Mouse (Mus musculus): ENCODE results near the gene S1pr4. TPM values are rescaled to one million over a fixed set of nuclear protein-coding genes. Genes with fewer than 3 reads are reported as not detected.

S1pr4 gene
- not detected for polyA plus RNA-seq (2014; fragmentation: Illumina TruSeq; extraction: RNeasy Lipid Tissue Mini Kit (QIAGEN cat#74804); ENCODE audit: low read depth, low replicate concordance)

GRCm38 (mm10) chr10:81500032-81500431 lies at the start of gene S1pr4:
Gene S1pr4, minus strand, starts transcription at chr10:81500132.

GRCm38 (mm10) chr10:81545161-81545747 lies 45.3 kb upstream of the S1pr4 start, which contains the start of gene Gna11:
Gene Gna11, minus strand, starts transcription at chr10:81545190.

GRCm38 (mm10) chr10:81524051-81524605 lies 24.2 kb upstream of the S1pr4 start, which contains the start of gene Gna15:
Gene Gna15, minus strand, starts transcription at chr10:81524225.

GRCm38 (mm10) chr10:81496264-81496901 lies 3.5 kb downstream of the S1pr4 start, which contains the start of gene Ncln:
Gene Ncln, minus strand, starts transcription at chr10:81496392.

GRCm38 (mm10) chr10:81482533-81482889 lies 17.4 kb downstream of the S1pr4 start, which contains the start of gene Celf5:
Gene Celf5, minus strand, starts transcription at chr10:81482709.

GRCm38 (mm10) chr10:81455181-81455895 lies 44.6 kb downstream of the S1pr4 start, which contains the start of gene Nfic:
Gene Nfic, minus strand, starts transcription at chr10:81455635.

Other genes with a start within 250 kb of the S1pr4 start
- gene Matk, start 247.2 kb downstream of the S1pr4 start, polyA plus RNA-seq (2014; fragmentation: Illumina TruSeq; extraction: RNeasy Lipid Tissue Mini Kit (QIAGEN cat#74804); ENCODE audit: low read depth, low replicate concordance): not detected
- 4.6 TPM for gene Mrpl54, start 233.2 kb downstream of the S1pr4 start, polyA plus RNA-seq (2014; fragmentation: Illumina TruSeq; extraction: RNeasy Lipid Tissue Mini Kit (QIAGEN cat#74804); ENCODE audit: low read depth, low replicate concordance)
- 1.1 TPM for gene Apba3, start 233.2 kb downstream of the S1pr4 start, polyA plus RNA-seq (2014; fragmentation: Illumina TruSeq; extraction: RNeasy Lipid Tissue Mini Kit (QIAGEN cat#74804); ENCODE audit: low read depth, low replicate concordance)
- 1.4 TPM for gene Tjp3, start 208.6 kb downstream of the S1pr4 start, polyA plus RNA-seq (2014; fragmentation: Illumina TruSeq; extraction: RNeasy Lipid Tissue Mini Kit (QIAGEN cat#74804); ENCODE audit: low read depth, low replicate concordance)
- 1.0 TPM for gene Pip5k1c, start 207.2 kb downstream of the S1pr4 start, polyA plus RNA-seq (2014; fragmentation: Illumina TruSeq; extraction: RNeasy Lipid Tissue Mini Kit (QIAGEN cat#74804); ENCODE audit: low read depth, low replicate concordance)
- gene Cactin, start 179.0 kb downstream of the S1pr4 start, polyA plus RNA-seq (2014; fragmentation: Illumina TruSeq; extraction: RNeasy Lipid Tissue Mini Kit (QIAGEN cat#74804); ENCODE audit: low read depth, low replicate concordance): 0.24 TPM
- not detected for gene Tbxa2r, start 171.4 kb downstream of the S1pr4 start, polyA plus RNA-seq (2014; fragmentation: Illumina TruSeq; extraction: RNeasy Lipid Tissue Mini Kit (QIAGEN cat#74804); ENCODE audit: low read depth, low replicate concordance)
- not detected for gene Gipc3, start 156.9 kb downstream of the S1pr4 start, polyA plus RNA-seq (2014; fragmentation: Illumina TruSeq; extraction: RNeasy Lipid Tissue Mini Kit (QIAGEN cat#74804); ENCODE audit: low read depth, low replicate concordance)
- 4.2 TPM for gene Hmg20b, start 149.7 kb downstream of the S1pr4 start, polyA plus RNA-seq (2014; fragmentation: Illumina TruSeq; extraction: RNeasy Lipid Tissue Mini Kit (QIAGEN cat#74804); ENCODE audit: low read depth, low replicate concordance)
- gene Mfsd12, start 142.6 kb downstream of the S1pr4 start, polyA plus RNA-seq (2014; fragmentation: Illumina TruSeq; extraction: RNeasy Lipid Tissue Mini Kit (QIAGEN cat#74804); ENCODE audit: low read depth, low replicate concordance): 0.24 TPM
- not detected for gene 4930404N11Rik, start 134.3 kb downstream of the S1pr4 start, polyA plus RNA-seq (2014; fragmentation: Illumina TruSeq; extraction: RNeasy Lipid Tissue Mini Kit (QIAGEN cat#74804); ENCODE audit: low read depth, low replicate concordance)
- 0.34 TPM for gene Fzr1, start 121.6 kb downstream of the S1pr4 start, polyA plus RNA-seq (2014; fragmentation: Illumina TruSeq; extraction: RNeasy Lipid Tissue Mini Kit (QIAGEN cat#74804); ENCODE audit: low read depth, low replicate concordance)
- not detected for gene Dohh, start 115.7 kb downstream of the S1pr4 start, polyA plus RNA-seq (2014; fragmentation: Illumina TruSeq; extraction: RNeasy Lipid Tissue Mini Kit (QIAGEN cat#74804); ENCODE audit: low read depth, low replicate concordance)
- gene Gm48551, start 115.7 kb downstream of the S1pr4 start, polyA plus RNA-seq (2014; fragmentation: Illumina TruSeq; extraction: RNeasy Lipid Tissue Mini Kit (QIAGEN cat#74804); ENCODE audit: low read depth, low replicate concordance): not detected
- not detected for gene Gm48552, start 111.1 kb downstream of the S1pr4 start, polyA plus RNA-seq (2014; fragmentation: Illumina TruSeq; extraction: RNeasy Lipid Tissue Mini Kit (QIAGEN cat#74804); ENCODE audit: low read depth, low replicate concordance)
- gene Smim24, start 107.1 kb downstream of the S1pr4 start, polyA plus RNA-seq (2014; fragmentation: Illumina TruSeq; extraction: RNeasy Lipid Tissue Mini Kit (QIAGEN cat#74804); ENCODE audit: low read depth, low replicate concordance): not detected
- gene Nfic, start 44.5 kb downstream of the S1pr4 start, polyA plus RNA-seq (2014; fragmentation: Illumina TruSeq; extraction: RNeasy Lipid Tissue Mini Kit (QIAGEN cat#74804); ENCODE audit: low read depth, low replicate concordance): 14.6 TPM
- not detected for gene Celf5, start 17.4 kb downstream of the S1pr4 start, polyA plus RNA-seq (2014; fragmentation: Illumina TruSeq; extraction: RNeasy Lipid Tissue Mini Kit (QIAGEN cat#74804); ENCODE audit: low read depth, low replicate concordance)
- 1.6 TPM for gene Ncln, start 3.7 kb downstream of the S1pr4 start, polyA plus RNA-seq (2014; fragmentation: Illumina TruSeq; extraction: RNeasy Lipid Tissue Mini Kit (QIAGEN cat#74804); ENCODE audit: low read depth, low replicate concordance)
- not detected for gene Gna15, start 24.1 kb upstream of the S1pr4 start, polyA plus RNA-seq (2014; fragmentation: Illumina TruSeq; extraction: RNeasy Lipid Tissue Mini Kit (QIAGEN cat#74804); ENCODE audit: low read depth, low replicate concordance)
- gene Gna11, start 45.1 kb upstream of the S1pr4 start, polyA plus RNA-seq (2014; fragmentation: Illumina TruSeq; extraction: RNeasy Lipid Tissue Mini Kit (QIAGEN cat#74804); ENCODE audit: low read depth, low replicate concordance): 4.4 TPM
- gene Aes, start 59.4 kb upstream of the S1pr4 start, polyA plus RNA-seq (2014; fragmentation: Illumina TruSeq; extraction: RNeasy Lipid Tissue Mini Kit (QIAGEN cat#74804); ENCODE audit: low read depth, low replicate concordance): 37.6 TPM
- 4.2 TPM for gene Tle2, start 74.4 kb upstream of the S1pr4 start, polyA plus RNA-seq (2014; fragmentation: Illumina TruSeq; extraction: RNeasy Lipid Tissue Mini Kit (QIAGEN cat#74804); ENCODE audit: low read depth, low replicate concordance)
- gene Tle6, start 100.9 kb upstream of the S1pr4 start, polyA plus RNA-seq (2014; fragmentation: Illumina TruSeq; extraction: RNeasy Lipid Tissue Mini Kit (QIAGEN cat#74804); ENCODE audit: low read depth, low replicate concordance): 0.74 TPM
- 0.53 TPM for gene BC025920, start 106.1 kb upstream of the S1pr4 start, polyA plus RNA-seq (2014; fragmentation: Illumina TruSeq; extraction: RNeasy Lipid Tissue Mini Kit (QIAGEN cat#74804); ENCODE audit: low read depth, low replicate concordance)
- 0.21 TPM for gene Sirt6, start 127.7 kb upstream of the S1pr4 start, polyA plus RNA-seq (2014; fragmentation: Illumina TruSeq; extraction: RNeasy Lipid Tissue Mini Kit (QIAGEN cat#74804); ENCODE audit: low read depth, low replicate concordance)
- 1.6 TPM for gene Ankrd24, start 128.4 kb upstream of the S1pr4 start, polyA plus RNA-seq (2014; fragmentation: Illumina TruSeq; extraction: RNeasy Lipid Tissue Mini Kit (QIAGEN cat#74804); ENCODE audit: low read depth, low replicate concordance)
- gene Gm10778, start 148.9 kb upstream of the S1pr4 start, polyA plus RNA-seq (2014; fragmentation: Illumina TruSeq; extraction: RNeasy Lipid Tissue Mini Kit (QIAGEN cat#74804); ENCODE audit: low read depth, low replicate concordance): 5.2 TPM
- 8.0 TPM for gene Zfp433, start 204.7 kb upstream of the S1pr4 start, polyA plus RNA-seq (2014; fragmentation: Illumina TruSeq; extraction: RNeasy Lipid Tissue Mini Kit (QIAGEN cat#74804); ENCODE audit: low read depth, low replicate concordance)

All from liver, adult 10 weeks (tissue).